Mouse (Mus musculus): ENCODE data around the gene Scgb2b21. TPM values are rescaled to one million over a fixed set of nuclear protein-coding genes. Genes with fewer than 3 reads are reported as not detected.
"Not testable (repeated sequence)": the region's sequence is repeated elsewhere in the genome, so short reads cannot be mapped to it uniquely, and the experiment has no call there.

Scgb2b21 gene
- polyA plus RNA-seq (2015; fragmentation: Nextera tagmentation; extraction: Ambion mirVana) = not detected in 2 replicates

DNA sequence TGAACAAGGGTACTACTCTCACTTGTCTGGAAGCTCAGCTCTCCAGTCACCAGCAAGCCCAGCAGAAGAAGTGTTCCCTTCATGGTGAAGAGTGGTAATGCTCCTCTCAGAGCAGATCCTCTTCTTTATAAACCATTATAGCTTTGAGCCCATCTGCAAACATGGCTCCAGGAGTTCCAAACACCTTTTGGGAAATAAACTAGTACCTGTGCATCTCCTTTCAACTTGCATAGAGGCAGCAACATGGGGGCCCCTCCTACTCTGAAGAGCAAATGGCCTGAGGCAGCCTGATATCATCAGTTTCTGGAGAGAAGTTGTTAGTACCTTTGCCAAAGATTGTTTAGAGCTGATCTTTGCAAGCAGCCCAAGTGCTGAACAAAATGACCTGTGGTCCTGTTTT is at the start of gene Scgb2b21:
Gene Scgb2b21 (minus strand): TSS at position 101 of the 400 bp plus-strand sequence.
- Histone ChIP-seq H3K4me1 (replicated peaks) (no peaks in the 10 kb centered on the region), H3K36me3 (no peaks in the 10 kb centered on the region), H3K27me3 (no peaks in the 10 kb centered on the region), H3K9ac (no peak within 1 kb of the TSS), H3K4me3 (replicated peaks) (no peak within 1 kb of the TSS), H3K9me3 (replicated peaks) (no peaks in the 10 kb centered on the region), H3K4me2 (no peak within 1 kb of the TSS), H3K27ac (no peak within 1 kb of the TSS)
- ATAC-seq (ENCODE audit: low read depth) = no peak
- DNase-seq = no peak

DNA sequence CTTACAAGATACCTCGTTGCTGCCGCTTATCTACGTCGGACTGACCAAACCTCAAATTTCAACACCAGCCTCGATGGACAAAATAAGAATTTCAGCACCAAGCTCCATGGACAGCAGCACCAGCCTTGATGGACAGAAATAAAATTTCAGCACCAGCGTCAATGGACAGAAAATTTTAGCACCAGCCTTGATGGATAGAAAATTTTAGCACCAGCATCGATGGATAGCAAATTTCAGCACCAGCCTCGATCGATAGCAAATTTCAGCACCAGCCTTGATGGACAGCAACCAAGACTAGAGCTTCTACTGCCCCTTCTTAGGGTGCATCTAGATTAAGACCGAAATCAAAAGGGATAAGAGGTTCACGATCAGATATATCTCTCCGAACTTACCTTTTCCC is 23.2 kb upstream of the Scgb2b21 start:
- 72% methylated on average over 12 of the region's 12 CpGs for WGBS (ENCODE audit: insufficient replicate concordance)
- H3K27me3 ChIP-seq; DNase-seq; ATAC-seq (ENCODE audit: low read depth); H3K4me2 ChIP-seq; H3K27ac ChIP-seq; H3K4me3 ChIP-seq (replicated peaks); H3K36me3 ChIP-seq; H3K4me1 ChIP-seq (replicated peaks); H3K9me3 ChIP-seq (replicated peaks); H3K9ac ChIP-seq: not testable (repeated sequence)

Other genes starting within 250 kb of the Scgb2b21 start
- gene Scgb2b19, start 240.1 kb downstream of the Scgb2b21 start, polyA plus RNA-seq (2015; fragmentation: Nextera tagmentation; extraction: Ambion mirVana) = not detected in 2 replicates
- not detected in 2 replicates for gene Scgb1b19, start 233.2 kb downstream of the Scgb2b21 start, polyA plus RNA-seq (2015; fragmentation: Nextera tagmentation; extraction: Ambion mirVana)
- not detected in 2 replicates for gene Scgb2b20, start 154.1 kb downstream of the Scgb2b21 start, polyA plus RNA-seq (2015; fragmentation: Nextera tagmentation; extraction: Ambion mirVana)
- gene Scgb1b20, start 147.2 kb downstream of the Scgb2b21 start, polyA plus RNA-seq (2015; fragmentation: Nextera tagmentation; extraction: Ambion mirVana) = not detected in 2 replicates
- gene Scgb2b24, start 218.9 kb upstream of the Scgb2b21 start, polyA plus RNA-seq (2015; fragmentation: Nextera tagmentation; extraction: Ambion mirVana) = not detected in 2 replicates
- gene Scgb1b24, start 223.3 kb upstream of the Scgb2b21 start, polyA plus RNA-seq (2015; fragmentation: Nextera tagmentation; extraction: Ambion mirVana) = not detected in 2 replicates

Measured in liver, embryonic 13.5 days (tissue).